Mouse (Mus musculus) erythroblast, embryonic 14.5 days (primary cell): ENCODE measurements around the gene Glcci1.

ENCODE experiments used
- GATA1 ChIP-seq: IDR thresholded peaks from 2 replicates; pipeline ENCODE4 v1.6.1; 2012; ENCODE audit warnings: low read length, inconsistent platforms, mixed read lengths
- TAL1 ChIP-seq: IDR thresholded peaks from 3 replicates; pipeline ENCODE4 v1.6.1; 2012; ENCODE audit warnings: low read length, inconsistent platforms, mixed read lengths

DNA sequence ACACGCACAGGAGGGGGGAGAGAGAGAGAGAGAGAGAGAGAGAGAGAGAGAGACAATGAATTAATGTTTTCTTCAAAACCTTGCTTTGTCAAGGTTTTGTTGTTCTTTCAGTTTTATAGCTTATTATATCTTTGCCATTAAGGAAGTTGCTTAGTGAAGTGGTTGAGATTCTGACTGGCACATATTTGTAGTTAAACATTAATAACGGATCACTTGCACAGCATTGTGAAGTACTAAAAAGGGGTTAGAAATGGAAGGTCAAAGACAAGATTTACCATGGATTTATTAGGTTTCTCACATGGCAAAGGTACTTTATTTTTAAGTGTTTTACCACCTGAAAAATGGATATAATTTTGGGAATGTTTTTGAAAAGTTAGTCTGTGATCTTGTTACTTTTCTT lies 51.3 kb downstream of the Glcci1 start:
- no peak for TF ChIP-seq TAL1
- no peak for TF ChIP-seq GATA1
